Mouse (Mus musculus) erythroblast, embryonic 14.5 days (primary cell): ENCODE measurements around the gene Immp1l.

Experiments used
- GATA1 ChIP-seq: IDR thresholded peaks from 2 replicates; pipeline ENCODE4 v1.6.1; 2012; ENCODE audit warnings: low read length, inconsistent platforms, mixed read lengths
- TAL1 ChIP-seq: IDR thresholded peaks from 3 replicates; pipeline ENCODE4 v1.6.1; 2012; ENCODE audit warnings: low read length, inconsistent platforms, mixed read lengths

- TF ChIP-seq TAL1 (no peak), GATA1 (no peak)
Observed at GRCm38 (mm10) chr2:105987131-105987530, 82.7 kb downstream of the Immp1l start.
